Mouse (Mus musculus) ES-Bruce4 (cell line): ENCODE measurements around the gene Magi1.

Experiments used
- CTCF ChIP-seq: IDR thresholded peaks from one replicate; pipeline ENCODE4 v1.8.1; 2011; ENCODE audit warnings: low read depth, low read length
- EP300 ChIP-seq: IDR thresholded peaks from 2 replicates; pipeline ENCODE4 v1.6.1; 2011; ENCODE audit warnings: low read depth, low read length; ENCODE audit not compliant: insufficient read depth

GRCm38 (mm10) chr6:93826875-93827274 lies 456.8 kb downstream of the Magi1 start:
- TF ChIP-seq CTCF (no peak), EP300 (no peak)
